Mouse (Mus musculus): ENCODE measurements around the gene Heca. TPM values are rescaled to one million over a fixed set of nuclear protein-coding genes. Genes with fewer than 3 reads are reported as not detected.
A peak's percentile ranks its signal among the peaks of the same experiment; 100 is the strongest.
"Not testable (repeated sequence)": the region's sequence is repeated elsewhere in the genome, so short reads cannot be mapped to it uniquely, and the experiment has no call there.

Gene Heca
- total RNA-seq (2021), result 10 to 100 TPM; 25.9 to 26.7 TPM
- long read RNA-seq, experiment 1, full-length matches to known transcripts, result 24 of 31 reads
- long read RNA-seq, experiment 1, partial matches to known transcripts, result 2 of 31 reads
- long read RNA-seq, experiment 1, other reads (novel, unspliced or antisense), result 5 of 31 reads
- long read RNA-seq, experiment 2, full-length matches to known transcripts, result 15 of 22 reads
- long read RNA-seq, experiment 2, partial matches to known transcripts, result 5 of 22 reads
- long read RNA-seq, experiment 2, other reads (novel, unspliced or antisense), result 2 of 22 reads

DNA sequence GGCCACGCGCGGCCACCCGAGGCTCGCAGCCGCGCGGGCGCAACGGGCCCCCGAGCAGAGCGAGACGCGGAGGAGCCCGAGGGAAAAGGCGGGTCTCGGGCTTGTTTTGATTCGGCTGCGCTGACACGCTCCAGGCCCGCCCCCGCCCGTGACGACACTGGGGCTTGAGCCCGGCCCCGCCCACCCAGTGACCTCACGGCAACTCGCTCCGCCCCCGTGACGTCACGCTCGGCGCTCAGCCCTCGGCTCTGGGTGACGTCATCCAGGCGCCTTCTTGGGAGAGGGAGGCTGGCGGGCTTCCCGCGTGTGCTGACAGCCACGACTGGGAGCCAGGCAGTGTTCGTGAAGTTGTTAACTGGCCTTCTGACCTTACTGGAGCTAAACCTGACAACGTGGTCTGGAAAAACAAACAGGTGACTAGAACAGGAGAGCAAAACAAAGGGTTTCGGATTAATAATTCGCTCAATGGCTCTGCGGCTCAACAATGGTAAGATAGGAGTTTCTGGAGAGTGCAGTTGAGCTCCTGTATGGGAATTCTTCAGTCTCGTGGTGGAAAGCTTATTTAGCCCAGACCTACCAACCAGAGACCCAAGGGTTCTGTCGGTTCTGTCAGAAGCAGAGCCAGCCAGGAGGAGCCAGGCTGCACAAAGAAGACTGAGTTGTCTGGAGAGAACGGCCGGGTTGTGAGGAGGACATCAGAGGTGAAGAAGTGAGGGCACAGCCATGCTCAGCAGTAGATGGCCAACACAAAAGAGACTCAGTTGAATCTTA, at the start of gene Heca:
Gene Heca, minus strand, starts transcription at position 108 of the 771 bp plus-strand sequence.
- intact Hi-C loops (cut with DNase I), result loop anchor here (2.0 to 10.0 kb wide), 2 partner anchors 75 to 213 kb away; partner anchors contain the start of gene Abracl
- peak; percentile 89 to 92 for DNase-seq

DNA sequence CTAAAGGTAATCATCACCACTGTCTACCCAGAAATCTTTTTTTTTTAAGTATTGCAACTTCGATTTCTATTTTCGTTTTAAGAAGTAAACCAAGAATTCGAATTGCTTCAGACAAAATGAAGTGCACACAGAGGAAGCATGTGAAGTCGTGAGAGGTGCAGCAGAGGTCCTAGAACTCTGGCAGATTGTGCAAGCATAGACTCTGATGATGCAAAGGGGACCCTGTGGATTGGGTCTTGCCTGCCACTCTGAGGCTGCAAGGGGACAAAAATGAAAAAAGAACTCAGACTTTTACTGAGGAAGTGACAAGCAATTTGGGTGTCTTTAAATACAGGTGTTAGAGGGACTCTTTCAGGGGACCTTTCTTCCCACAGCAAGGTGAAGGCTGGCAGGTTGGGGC, 42.7 kb upstream of the Heca start:
- DNase-seq, result no peak
- intact Hi-C loops (cut with DNase I), result no loop called here

DNA sequence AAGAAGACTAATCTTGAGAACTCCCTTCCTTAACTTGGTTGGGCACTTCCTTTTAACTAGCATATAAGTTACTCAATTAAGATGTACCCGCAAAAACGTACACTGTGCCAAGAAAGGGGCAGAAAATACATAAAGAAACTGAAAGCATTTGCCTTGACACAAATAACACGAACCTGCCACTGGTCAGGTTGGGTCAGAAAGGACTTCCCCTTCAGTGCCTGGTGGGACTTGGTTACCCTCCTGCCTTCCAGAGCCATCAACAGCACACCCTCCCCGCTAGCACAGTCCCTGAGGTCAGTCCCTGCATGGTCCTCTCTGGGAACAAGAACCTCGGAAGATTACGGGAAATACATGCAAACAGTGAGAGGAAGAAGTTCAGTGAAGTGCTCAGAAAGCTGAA, 41.3 kb upstream of the Heca start:
- DNase-seq, result no peak
- intact Hi-C loops (cut with DNase I), result no loop called here

DNA sequence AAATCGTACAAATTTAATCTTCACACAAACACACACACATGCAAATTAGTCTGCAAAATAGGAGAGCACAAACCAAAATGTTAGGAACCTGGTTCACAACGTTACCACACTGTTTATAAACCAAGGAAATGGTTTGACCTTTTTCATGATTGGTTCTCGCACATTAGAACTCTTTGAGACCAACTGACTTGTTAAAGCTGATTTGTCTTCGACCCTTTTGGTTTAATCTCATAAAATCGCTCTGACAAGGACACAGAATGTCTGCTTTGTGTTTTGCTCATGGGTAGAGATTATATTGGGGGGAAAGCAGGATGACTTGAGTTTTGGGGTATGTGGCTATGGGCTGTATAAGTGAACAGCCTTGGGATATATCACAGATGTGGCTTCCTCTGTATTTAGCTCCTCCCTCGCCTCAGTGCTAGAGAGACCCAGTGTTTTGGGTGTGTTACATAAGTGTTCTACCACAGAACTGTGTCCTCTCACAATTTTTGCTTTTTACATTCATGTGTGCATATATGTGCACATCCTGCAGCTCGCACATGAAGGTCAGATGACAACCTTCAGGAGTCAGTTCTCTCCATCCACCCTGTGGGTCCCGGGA, 40.1 kb upstream of the Heca start:
- DNase-seq, result no peak
- intact Hi-C loops (cut with DNase I), result no loop called here

DNA sequence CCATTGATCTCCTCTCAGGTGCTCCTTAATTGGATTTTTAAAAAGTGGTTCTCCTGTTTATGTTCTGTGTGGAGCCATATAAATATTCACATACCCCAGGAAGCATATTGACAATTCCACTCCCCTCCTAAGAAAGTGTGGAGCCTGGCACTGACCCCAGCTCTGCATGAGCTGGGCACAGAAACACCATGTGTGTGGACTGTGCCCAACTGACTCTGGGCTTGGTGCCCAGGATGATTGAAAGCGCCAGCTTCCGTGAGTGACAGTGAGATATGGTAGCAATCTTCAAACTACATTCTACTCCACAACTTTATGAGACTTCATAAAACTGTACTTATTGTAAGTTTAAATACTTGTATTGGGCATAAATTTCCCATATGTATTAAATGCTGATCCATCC, 35.4 kb upstream of the Heca start:
- intact Hi-C loops (cut with DNase I), result no loop called here
- DNase-seq, result peak; percentile 62 to 79

DNA sequence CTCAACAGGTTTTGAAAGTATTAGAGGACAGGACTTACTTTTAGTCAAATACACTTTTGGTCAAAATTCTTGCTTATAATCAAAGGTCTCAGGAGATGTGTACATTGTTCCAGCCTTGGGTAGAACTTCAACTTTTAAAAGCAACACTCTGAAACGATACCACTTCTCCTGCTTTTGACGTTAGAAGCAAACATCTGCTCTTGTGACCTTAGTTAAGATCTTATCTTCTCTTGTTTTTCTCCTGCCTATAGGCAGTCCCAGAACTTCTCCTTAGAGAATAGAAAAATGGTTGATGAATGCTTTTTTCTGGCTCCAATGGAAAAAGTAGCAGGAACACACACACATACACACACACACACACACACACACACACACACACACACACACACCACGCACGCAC, 18.2 kb upstream of the Heca start:
- intact Hi-C loops (cut with DNase I), result no loop called here
- DNase-seq, result no peak

DNA sequence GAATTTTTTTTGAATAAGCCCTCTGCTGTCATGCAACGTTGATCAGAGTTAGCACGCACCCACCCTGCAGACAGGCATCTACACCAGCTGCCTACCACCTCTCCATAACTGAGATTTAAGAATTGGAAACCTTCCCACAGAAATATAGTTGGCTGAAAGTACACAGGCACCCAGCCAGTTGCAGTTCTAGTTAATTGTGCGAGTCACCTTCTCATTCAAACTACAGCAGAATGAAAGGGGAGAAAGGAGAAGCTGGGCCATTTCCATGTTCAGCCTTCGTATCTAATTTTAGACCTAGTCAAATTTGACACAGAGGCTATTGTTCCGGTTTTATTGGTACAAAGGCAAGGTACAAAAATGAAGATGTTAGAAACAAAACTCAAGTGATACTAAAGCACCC, 2.9 kb upstream of the Heca start:
- peak in 1 of 2 experiments; percentile 16 for DNase-seq
- intact Hi-C loops (cut with DNase I), result loop anchor here (5.0 kb wide), 1 partner anchor 57 kb away; no protein-coding TSS in a partner anchor

DNA sequence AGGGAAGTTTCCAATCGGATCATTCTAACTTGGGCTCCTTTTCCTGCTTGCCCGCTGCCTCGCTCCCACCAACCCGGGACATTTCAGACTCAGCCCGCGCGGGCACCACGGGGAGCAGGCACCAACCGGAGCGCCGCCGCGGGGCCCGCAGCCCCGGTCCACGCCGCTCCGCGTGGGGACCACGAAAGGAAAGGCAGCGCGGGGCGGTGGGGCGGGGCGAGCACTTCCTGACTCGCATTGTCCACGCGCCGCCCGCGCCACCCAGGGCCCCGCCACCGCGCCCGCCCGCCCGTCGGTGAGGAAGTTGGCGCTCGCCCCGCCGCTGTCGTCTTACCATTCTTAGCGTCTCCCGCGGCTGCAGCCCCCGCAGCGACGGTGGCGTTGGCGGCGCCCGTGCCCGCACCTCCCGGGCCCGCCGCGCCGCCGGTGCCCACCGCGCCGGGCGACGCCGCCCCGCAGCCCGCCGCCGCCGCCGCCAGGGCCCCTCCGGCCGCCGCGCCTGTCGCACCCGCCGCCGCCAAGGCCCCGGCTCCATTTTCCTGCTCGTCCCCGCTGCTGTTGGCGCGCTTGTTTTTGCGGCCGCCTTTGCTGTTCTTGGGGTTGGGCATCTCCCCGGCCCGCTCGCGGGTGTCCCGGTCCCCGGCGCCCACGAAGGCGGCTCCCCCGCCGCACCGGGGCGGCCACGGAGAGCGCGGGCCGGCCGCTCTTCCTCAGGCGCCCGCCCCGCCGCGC, 526 bp downstream of the Heca start:
- intact Hi-C loops (cut with DNase I), result loop anchor here (2.0 to 10.0 kb wide), 2 partner anchors 75 to 213 kb away; partner anchors contain the start of gene Abracl

DNA sequence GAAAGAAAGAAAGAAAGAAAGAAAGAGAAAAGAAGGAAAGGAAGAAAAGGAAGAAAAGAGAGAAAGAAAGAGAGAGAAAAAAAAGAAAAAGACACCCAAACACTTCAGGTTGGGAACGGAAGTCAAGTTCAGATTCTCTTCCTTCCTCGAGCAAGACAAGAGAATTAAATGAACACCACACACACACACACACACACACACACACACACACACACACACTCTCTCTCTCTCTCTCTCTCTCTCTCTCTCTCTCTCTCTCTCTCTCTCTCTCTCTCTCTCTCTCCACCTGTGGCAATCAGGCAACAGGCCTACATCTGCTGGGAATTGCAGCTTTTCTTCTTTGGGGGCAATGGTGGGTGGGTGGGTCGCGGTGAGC, 1.1 kb downstream of the Heca start:
- intact Hi-C loops (cut with DNase I), result loop anchor here (2.0 to 10.0 kb wide), 2 partner anchors 76 to 212 kb away; partner anchors contain the start of gene Abracl
- not testable (repeated sequence) for DNase-seq

More for the DNA sequence above, 526 bp downstream of the Heca start:
- peak; percentile 75 to 82 for DNase-seq

DNA sequence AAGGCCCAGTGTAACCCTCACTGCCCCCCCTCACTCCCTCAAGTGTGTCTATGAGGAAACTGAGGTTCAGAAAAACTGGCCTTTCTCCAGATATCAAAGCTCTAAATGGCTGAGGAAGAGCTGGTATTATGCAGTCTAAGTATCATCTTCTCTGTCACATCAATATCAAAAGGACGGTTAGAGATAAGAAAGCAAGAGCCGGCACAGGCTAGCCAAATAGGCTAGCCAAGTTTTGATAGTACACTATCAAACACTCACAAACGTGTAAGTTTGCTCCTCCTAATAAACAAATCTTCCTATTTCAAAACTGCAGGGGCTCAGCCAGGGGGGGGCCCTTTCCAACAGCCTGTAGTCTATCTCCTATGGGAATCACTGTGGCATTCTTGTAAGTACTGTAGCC, 1.8 kb downstream of the Heca start:
- DNase-seq, result no peak
- intact Hi-C loops (cut with DNase I), result loop anchor here (2.0 to 10.0 kb wide), 2 partner anchors 77 to 211 kb away; partner anchors contain the start of gene Abracl

DNA sequence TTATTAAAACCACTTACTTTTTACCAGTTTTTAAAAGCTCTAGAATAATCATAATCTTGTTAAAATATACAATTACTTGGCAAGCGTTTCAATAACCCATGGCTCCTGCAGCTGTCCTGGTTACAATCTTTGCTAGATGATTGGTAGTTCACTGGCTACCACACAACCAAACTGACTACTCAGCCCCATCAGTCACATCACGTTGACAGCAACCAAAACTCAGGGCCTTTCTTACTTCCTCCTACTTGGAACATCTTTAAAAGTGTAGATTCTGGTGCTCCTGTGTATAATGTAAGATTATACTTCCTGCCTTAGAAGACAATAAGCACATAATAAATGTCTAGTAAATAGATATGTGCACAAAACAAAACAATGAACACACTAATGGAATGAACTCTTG, 14.2 kb downstream of the Heca start:
- no peak for DNase-seq
- intact Hi-C loops (cut with DNase I), result no loop called here

DNA sequence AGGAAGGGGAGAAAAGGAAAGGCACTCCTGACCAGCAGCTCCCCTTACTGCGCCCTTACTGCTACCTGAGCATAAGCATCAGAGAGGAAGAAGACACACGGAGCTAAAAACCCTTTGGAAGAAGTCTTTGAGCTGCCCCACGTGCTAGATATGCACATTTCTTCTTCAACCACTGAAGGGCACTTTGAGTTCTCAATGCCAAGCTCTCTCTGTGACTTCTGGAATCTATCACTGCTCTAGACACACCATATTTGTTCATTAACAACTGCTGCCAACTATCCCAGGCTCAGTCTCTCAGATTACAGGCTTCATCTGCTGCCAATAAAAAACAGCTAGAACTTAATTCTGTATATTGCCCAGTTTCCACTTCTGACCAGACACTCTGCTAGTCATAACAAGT, 15.7 kb downstream of the Heca start:
- peak in 1 of 2 experiments; percentile 25 for DNase-seq
- intact Hi-C loops (cut with DNase I), result no loop called here

DNA sequence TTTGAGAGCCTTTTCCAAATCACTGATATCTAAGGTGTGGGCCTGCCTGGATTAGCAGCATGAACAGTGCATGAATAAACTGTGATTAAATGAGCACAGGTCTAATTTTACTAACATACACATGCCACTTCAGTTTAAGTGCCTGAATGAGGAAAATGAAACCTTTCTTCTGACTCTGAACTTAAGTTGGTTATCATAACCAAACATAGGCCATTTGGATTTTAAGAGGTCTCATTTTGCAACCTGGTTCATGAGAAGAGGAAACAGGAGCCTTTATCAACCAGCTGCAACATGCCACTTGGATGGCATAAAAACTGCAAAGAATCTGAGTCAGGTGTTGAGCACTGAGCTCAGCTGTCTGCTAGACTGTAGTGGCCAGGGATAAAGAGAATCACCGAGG, 16.7 kb downstream of the Heca start:
- intact Hi-C loops (cut with DNase I), result no loop called here
- DNase-seq, result no peak

DNA sequence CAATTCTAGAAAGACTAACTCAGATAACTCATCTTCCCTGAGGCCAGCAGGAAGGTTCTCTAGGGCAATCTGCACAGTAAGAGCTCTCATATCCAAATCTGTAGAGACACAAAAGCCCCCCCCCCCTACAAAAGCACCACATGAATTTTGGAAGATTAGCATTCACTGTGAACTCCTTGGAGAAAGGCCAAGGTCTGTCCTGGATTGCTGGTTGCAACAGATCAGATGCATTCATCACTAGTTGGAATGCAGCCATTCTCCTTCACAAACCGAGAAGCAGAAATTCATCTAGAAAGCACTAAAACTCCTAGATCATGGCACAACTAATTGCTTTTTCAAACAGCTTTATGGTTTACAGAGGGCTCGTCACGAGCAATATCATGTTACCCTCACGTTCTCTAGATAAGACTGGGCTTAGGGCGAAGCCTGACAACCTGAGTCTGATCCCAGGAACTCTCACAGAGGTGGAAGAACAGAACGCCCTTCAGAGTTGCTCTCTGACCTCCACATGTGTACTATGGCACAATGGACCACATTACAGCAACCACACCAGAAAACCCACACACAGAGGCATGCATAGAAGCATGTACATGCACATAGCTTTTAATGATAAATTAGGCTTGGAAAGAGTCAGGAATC, 17.3 kb downstream of the Heca start:
- DNase-seq, result peak in 1 of 2 experiments; percentile 32
- intact Hi-C loops (cut with DNase I), result no loop called here

DNA sequence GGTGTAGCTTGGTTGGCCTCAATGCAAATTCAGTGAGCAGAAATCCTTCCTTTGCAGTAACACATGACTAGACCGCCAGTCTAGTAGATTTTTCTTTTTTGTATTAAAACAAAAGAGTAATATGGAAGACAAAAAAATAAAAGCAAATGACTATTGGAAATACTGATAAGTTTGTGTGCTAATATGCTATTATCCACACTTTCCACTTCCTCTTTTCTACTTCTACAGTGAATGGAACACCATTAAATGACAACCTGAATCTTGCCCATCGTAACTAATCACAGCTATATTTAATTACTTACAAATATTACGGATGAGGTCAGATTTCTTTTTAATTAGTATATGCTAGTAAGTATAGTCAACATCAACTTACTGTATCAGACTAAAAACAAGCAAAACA, 22.7 kb downstream of the Heca start:
- no peak for DNase-seq
- intact Hi-C loops (cut with DNase I), result no loop called here

DNA sequence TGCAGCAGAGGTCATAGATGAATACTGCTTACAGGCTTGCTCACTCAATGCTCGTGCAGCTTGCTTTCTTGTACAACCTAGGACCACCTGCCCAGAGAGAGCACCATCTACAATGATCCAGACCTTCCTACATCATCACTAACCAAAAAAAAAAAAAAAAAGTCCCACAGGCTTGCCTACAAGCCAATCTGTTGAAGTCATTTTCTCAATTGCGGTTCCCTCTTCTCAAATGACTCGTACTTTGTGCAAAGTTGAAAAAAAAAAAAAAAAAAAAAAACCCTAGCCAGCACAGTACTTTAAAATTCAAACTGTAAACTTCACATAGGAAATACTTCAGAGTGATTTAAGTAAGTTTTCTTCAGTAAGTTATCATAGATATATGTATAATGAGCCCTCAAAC, 23.7 kb downstream of the Heca start:
- no peak for DNase-seq

DNA sequence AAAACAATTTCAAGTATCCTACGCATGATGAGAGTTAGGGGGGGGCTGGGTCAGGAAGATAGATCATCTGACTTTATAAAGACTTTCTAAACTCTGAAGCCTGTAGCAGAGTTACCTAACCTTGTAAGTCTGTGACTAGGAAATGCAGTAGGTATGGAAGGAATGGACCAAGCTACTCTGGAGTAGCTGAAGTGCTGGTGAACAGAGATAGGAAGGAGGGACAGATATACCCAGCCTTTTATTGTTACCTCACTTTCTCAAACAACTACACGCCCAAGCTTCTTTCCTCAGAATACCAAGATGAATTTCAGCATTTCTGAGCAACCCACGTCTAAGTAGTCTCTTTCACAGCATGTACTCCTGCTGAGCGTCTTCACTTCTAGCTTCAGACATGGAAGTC, 26.5 kb downstream of the Heca start:
- DNase-seq, result no peak
- intact Hi-C loops (cut with DNase I), result no loop called here

More for the DNA sequence above, 23.7 kb downstream of the Heca start:
- intact Hi-C loops (cut with DNase I), result no loop called here

DNA sequence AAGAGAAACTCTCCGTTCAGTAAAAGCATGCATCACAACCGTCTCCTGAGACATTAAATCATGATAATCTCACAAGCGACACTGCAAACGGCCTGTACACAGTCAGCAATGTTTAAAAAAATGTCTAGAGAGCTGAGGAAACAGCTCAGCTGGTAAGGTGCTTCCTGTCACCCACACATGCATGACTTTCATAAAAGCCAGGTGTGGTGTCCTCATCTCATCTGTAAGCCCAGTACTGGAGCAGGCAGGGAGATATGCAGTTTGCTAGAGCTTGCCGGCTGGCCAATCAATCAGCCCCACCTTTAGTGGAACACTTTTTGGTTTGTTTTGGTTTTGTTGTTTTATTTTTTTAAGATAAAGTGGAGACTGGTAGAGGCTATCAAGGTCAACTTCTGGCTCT, 27.9 kb downstream of the Heca start:
- no peak for DNase-seq
- intact Hi-C loops (cut with DNase I), result no loop called here

DNA sequence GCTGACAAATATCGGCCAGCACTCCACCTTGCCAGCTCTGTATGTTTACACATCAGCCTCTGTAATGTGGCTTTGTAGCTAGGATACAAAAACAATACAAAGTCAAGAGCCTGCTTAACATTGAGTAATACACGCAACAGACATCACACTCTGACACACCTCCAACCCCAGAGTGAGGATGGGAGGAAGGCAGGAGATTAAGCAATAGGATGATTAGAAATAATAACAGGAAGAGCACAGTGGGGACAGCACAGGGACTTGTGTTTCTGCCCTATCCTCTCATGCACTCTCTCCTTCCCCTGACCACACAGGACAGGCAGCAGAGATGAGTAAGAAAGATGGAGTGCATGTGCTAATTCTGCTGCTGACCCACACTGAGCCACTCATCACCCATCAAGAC, 28.8 kb downstream of the Heca start:
- intact Hi-C loops (cut with DNase I), result no loop called here
- no peak for DNase-seq

DNA sequence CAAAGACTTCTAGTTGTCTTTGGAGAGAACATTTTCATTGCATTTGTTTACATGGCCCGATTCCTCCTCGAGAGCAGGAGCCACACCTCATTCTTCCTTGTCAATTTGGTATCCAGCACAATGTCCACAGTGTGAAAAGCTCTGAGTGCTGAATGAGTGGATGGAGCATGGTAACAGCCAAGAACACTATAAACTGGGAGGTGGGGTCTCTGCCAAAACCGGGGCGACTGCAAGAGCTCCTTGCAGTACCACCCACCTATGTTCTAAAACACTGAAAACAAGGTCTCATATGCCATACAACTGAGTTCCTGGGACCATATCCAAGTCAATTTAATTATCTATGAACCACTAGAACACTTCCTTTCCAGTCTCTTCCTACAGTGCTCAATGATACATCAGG, 39.1 kb downstream of the Heca start:
- no peak for DNase-seq
- intact Hi-C loops (cut with DNase I), result no loop called here
